Mouse (Mus musculus): ENCODE results near the gene Cpsf7.

The Cpsf7 gene

DNA sequence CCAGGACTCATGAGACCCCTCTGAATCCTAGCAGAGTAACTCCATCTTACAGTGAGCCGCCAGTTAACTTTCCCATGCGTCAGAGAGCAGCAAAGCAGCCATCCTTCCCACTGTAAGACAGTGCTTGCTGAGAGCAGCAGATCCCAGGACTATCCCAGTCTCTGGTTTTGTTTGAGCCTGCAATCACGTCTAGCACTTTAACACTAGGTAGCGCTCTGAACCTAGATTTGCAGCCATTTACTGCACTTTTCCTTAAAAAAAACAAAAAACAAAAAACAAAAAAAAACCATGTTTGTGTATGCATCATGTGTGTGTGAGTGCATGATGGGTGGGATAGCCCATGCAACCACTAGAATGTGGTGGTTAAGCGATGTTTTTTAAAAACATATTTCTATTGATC lies 35.0 kb downstream of the Cpsf7 start:
- DNase-seq (ENCODE audit: low read depth, low spot score), result no peak

DNA sequence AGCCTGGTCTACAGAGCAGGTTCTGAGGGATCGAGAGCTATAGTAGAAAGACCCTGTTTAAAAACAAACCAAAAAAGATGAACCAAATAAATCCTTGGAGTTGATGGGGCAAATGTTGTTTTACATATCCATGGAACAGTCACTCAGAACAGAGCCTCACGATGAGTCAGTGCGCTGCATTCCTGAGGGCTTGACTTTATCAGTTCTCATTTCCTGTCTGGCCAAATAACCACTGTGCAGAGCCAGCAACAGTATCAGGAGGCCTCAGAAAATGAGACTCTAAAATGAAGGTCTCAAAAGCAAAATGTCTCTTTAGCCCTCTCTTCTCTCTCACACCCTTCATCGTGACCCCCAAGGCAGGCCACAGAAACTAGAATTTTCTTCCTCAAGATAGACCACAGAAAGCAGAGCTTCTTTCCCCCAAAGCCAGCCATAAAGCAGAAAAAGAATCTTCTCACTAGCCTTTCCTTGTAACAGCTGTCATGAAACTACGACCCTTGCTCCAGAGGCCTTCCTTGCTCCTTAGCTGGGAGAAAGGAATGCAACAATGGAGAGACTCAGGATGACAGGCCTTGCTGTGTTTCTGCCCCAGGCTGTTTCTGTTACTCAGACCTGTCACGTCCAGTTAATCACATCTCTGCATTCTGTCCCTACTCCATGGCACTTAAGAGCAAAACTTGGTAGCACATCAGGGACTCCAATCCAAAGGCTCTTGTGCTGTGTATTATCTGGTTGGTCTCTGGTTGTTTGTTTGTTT lies 36.7 kb downstream of the Cpsf7 start:
- DNase-seq (ENCODE audit: low read depth, low spot score), result no peak

DNA sequence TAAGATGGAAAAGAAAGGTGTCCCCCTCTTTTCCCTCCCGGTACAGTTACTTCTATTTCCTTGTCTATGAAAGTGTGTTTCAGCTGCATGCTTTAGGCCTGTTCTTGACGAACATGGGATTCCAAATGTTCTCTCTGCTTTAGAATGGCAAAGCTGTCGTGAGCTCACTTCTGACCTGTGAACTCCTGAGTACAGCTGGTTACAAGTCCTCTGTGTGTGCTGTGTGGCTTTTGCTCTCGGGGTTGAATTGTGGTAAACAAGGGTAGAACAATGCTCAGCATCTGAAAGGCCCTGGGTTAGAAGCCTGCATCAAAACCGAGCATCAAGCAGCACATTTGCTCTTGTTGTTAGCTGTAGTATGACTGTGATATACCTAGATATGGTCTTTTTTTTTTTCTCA lies 37.3 kb downstream of the Cpsf7 start:
- no peak for DNase-seq (ENCODE audit: low read depth, low spot score)

DNA sequence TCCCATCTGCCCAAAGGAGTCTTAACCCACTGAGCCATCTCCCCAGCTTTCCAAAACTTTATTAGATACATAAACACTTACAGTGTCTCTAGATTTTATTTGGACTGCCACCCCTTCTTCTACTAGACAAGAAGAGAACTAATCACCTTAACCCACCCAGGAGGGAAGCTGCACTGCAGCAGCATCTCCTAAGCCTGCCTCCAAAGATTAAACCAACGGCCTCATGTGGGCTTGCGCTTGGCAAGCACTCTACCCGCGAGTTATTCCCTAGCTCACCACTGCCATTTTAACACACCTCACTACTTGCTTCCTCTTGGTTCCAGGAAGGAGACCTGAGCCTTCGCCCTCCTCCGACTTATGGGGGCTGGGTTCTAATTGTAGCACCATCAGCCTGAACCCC lies 39.2 kb downstream of the Cpsf7 start:
- DNase-seq (ENCODE audit: low read depth, low spot score), result no peak

DNA sequence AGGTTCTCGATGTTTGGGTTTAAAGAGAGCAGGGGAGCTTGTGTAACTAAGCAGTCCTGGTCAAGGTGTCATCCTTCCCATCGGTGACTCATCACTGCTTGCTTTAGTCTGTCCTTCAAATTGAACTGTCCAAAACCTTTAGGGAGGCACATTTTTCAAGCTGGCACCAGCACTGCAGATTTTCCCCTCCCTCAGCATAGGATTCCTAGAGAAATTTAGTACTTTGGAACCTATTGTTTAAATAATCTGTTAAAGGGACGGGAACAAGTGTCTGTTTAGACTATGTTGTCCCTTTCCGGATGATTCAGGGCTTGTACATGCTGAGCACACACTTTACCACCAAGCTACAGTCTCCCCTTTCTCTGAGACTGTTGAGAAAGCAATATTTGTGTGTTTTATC lies 40.2 kb downstream of the Cpsf7 start:
- DNase-seq (ENCODE audit: low read depth, low spot score), result no peak

DNA sequence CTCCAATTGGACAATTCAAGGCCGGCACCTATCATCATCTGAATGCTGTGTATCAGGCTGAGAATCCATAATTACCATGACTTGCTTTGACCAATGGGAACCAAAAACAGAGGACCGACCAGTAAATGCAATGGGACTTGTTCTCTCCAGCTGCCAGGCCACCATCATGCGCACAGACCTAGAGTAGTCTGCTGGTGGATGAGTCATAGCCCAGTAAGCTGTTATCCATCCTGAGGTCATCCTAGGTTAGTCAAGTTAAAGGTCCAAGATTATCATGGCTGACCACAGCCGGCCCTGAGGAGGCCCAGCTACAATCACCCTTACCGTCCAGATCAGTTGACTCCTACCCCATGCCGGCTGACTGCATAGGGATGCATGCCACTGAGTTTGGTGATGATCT lies 44.6 kb downstream of the Cpsf7 start:
- DNase-seq (ENCODE audit: low read depth, low spot score), result no peak

DNA sequence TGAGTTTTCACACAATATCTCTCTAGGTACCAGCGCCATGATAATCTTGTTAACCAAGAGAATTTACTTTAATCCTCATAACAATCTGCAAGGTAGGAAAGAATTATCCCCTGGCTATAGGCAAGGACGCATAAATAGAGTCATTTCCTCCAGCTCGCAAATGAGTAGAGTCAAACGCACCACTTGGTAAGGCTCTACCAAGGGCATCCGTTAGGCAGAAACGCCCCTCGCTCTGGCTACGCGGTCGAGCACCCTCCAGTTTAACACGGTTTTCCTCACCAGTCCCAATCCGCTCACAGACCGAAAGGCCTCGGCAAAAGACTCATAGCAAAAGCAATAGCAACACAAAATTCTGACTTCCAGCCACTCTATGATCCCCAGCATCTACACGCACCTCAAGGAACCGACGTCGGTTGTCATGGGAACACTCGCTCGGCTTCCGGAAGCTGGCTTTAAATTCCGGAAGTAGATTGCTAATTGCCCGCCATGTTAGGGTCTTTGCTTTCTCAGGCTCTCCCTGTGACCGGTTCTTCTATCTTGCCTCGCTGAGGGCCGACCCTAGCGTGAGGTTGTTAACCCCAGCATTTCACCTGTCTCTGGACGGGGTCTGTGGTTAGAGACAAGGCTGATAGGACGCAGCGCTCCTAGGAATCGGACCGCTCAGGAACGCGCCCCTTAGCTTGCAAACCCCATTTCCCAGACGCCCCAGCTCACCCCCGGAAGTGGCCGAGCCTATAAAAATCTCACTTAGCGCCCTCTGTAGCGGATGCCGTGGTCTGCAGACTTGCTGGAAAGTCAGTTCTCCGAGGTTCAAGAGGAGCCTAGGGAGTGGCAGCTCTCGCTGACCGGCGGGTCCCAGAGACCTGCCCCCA lies 51.9 kb downstream of the Cpsf7 start, which contains the start of the genes Cyb561a3 and Tmem138:
Cyb561a3 (plus strand) TSS at position 483 of the 872 bp plus-strand sequence.
Tmem138 (minus strand) TSS at position 673 of the 872 bp plus-strand sequence.
- peak; percentile 96 for DNase-seq (ENCODE audit: low read depth, low spot score)

DNA sequence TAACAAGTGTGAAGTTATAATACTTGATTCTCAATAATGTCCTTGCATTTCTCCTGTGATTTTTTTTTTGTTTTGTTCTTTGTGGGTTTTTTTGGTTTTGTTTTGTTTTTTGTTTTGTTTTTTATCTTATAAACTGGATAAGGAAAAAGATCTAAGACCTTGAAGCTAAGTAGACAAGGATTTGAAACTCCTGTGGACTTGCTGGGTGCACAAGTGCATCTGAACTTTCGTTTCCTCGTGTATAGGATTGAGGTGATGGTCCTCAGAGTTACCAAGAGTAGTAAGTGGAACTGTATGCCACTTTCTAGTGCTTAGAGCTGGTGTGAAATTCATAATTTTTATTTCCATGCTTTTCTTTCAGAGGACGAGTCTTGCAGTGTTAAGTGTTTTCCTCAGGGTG lies 55.0 kb downstream of the Cpsf7 start:
- DNase-seq (ENCODE audit: low read depth, low spot score), result no peak

DNA sequence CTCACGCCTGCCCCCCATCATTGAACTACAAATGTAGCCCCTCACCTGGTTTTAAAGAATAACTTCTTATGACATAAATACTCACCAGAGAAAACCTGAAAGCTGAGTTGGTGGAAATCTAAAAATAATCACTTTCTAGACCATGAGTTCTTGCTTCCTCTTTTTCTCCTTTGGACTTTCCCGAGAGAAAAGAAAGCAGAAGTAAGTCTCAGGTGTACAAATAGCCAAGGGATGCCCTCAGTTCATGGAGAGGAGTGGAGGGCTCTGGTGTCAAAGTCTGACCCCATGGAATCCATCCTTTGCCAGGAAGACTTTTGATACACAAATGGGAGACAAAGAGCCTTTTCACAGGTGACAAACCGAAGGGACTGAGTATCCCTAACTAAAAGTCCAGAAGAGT lies 55.7 kb downstream of the Cpsf7 start:
- no peak for DNase-seq (ENCODE audit: low read depth, low spot score)

DNA sequence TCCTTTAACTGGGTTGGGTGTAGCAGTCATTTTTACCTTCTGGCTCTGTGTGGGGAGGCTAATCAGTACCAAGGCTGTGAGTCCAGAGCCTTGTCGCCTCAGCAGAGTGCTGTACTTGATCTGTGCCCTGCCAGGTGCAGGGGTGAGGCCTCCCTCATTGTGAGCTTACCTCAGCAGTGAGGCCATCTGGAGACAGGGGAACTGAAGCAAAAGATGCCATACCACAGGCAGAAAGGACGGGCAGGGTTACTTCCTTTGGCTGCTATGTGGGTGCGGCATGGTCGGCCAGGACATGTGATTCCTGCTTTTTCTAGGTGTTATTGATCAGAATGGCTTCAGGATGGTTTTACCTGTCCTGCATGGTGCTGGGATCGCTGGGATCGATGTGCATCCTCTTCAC lies 56.9 kb downstream of the Cpsf7 start:
- no peak for DNase-seq (ENCODE audit: low read depth, low spot score)

DNA sequence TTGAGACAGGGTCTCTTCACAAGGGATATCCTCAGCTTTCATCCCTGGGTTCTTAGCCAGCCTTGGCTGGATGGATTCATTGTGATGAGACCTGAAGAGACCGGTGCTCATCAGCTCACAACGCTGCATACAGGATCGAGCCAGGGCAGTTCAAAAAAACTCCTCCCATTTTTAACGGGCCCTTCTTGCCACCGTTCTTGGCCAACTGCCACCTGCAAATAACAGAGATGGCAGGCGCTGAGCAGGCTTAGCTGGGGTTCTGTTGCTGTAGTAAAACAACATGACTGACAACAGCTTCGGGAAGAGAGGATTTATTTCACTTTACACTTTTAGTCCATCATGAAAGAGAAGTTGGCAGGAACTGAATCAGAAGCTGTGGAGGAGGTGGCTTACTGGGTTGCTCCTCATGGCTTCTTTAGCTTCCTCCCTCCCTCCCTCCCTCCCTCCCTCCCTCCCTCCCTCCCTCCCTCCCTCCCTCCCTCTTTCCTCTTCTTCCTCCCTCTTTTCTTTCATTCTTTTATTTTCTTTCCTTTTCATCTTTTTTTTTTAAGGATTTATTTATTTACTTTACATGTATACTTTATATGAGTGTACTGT lies 58.6 kb downstream of the Cpsf7 start:
- no peak for DNase-seq (ENCODE audit: low read depth, low spot score)

DNA sequence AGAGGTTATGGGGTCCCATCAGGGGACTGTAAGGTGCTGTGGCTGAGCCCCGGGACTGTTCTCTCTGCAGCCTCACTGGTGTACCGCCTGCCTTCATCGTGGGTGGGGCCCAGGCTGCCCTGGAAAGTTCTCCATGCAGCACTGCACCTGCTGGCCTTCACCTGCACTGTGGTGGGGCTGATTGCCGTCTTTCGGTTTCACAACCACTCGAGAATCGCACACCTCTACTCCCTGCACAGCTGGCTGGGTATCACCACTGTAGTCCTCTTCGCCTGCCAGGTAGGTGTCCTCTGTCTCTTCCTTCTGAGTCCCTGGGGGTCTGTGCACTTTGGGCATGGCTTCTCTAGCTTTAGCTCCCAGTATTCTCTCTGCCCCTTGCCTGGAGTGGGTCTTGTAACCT lies 60.0 kb downstream of the Cpsf7 start:
- DNase-seq (ENCODE audit: low read depth, low spot score), result no peak

DNA sequence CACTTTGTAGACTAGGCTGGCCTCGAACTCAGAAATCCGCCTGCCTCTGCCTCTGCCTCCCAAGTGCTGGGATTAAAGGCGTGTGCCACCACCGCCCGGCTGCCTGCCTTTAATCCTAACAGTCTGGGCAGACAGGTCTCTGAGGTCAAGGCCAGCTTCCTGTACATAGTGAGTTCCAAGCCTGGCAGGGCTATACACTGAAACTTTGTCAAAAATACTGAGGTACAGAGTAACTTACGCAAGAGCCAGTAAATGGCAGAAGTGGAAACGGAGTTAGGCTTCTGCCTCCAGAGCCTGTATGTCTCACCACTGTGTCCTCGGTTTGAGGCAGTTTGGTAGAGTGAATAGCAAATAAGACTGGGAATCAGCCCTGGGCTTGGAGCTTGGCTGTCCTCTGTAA lies 62.2 kb downstream of the Cpsf7 start:
- DNase-seq (ENCODE audit: low read depth, low spot score), result no peak

DNA sequence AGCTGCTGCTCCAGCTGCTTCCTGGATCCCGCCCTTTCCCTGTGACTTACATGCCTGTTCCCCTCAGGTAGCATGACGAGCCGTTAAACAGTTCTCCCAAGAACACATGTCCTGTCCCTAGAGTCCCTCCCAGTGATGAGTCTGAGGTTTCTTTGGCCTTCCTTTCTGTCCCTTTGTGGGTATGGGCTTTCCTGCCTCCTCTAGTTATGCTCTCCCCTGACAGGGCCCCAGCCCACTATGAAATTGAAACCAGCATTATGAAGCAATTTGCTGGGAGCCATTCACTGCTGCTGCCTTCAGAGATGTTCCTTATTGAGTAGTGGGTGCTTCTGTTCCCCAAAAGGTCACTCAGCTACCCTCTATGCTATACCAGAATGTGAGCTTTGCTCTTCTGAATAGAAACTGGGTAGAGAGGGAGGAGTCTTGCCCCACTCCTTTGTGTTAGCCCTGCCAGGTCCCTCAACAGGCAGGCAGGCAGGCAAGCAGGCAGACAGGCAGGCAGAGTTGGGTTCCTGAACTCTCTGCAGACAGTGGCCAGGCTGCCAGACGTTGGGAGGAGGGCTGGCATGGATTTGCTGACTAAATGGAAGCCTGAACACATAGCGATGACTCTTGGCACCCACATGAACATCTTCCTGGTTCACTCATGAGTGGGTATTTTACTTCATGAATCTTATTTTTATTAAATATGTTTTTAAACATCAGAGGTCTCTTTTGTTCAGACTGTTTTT lies 64.2 kb downstream of the Cpsf7 start:
- DNase-seq (ENCODE audit: low read depth, low spot score), result no peak

DNA sequence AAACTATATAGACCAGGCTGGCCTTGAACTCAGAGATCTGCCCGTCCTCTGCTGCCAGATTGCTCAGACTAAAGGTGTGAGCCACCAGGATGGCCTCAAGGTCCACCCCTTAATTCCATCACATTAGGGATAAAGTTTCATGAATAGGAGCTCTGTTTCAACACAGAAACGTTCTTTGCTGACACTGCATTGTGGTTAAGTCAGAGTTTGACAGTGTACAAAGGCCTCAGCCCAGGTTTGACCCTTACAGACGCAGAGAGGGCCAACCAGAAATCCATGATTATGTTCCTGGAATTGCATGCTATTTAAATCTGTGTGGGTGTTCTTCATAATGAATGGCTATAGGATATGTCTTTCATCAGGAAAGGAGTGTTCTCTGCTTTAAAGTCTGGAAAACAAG lies 65.2 kb downstream of the Cpsf7 start:
- no peak for DNase-seq (ENCODE audit: low read depth, low spot score)

DNA sequence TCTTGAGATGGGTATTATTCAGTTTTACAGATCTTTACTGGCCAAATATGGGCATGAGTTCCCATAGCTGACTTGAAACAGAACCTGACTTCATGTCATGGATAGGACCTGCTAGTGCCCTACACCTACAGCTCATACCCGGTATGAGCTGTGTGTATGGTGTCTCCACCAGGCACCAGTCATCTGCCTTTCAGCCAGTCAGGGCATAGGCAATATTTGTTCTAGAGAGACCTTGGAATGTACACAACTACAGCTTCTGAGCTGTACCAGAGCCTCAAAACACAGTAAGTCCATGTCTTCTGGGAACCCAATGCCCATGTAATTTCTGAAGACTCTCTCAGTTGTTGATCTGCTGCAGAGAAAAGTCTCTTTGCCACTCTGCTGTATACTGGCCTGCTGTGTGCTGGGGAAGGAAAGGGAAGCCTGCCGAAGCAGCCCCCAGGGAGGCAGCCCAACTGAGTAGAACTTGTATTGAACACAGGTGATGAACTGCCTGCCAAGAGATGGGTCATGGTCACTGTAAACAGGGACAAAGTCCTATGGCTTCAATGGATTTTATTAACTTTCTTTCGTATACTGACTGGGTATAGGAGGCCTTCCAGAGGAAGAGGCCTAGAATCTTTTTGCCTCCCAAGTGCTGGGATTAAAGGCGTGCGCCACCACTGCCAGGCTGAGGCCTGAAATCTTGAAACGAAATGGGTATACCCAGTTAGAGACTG lies 66.8 kb downstream of the Cpsf7 start:
- DNase-seq (ENCODE audit: low read depth, low spot score), result no peak

All from CD4-positive helper T cell, adult 2 months (primary cell).